Mouse (Mus musculus) adipocyte (in vitro differentiated cells): ENCODE results near the gene Nsf.

Experiments
- DNase-seq: peaks from one replicate; pipeline ENCODE4 v3.0.0-alpha.2; 2016; ENCODE audit warnings: low spot score

The Nsf gene

GRCm38 (mm10) chr11:103838955-103839354 is 114.9 kb downstream of the Nsf start:
- DNase-seq: no peak

GRCm38 (mm10) chr11:103832331-103832730 is 121.5 kb downstream of the Nsf start:
- DNase-seq: no peak

- no peak for DNase-seq
Measured at GRCm38 (mm10) chr11:103831766-103832165, 122.1 kb downstream of the Nsf start.

- no peak for DNase-seq
Measured at GRCm38 (mm10) chr11:103830476-103830875, 123.4 kb downstream of the Nsf start.

- no peak for DNase-seq
Measured at GRCm38 (mm10) chr11:103829956-103830355, 123.9 kb downstream of the Nsf start.

GRCm38 (mm10) chr11:103828866-103829265 is 125.0 kb downstream of the Nsf start:
- no peak for DNase-seq

GRCm38 (mm10) chr11:103827201-103827600 is 126.7 kb downstream of the Nsf start:
- no peak for DNase-seq

GRCm38 (mm10) chr11:103816719-103817118 is 137.1 kb downstream of the Nsf start:
- no peak for DNase-seq

- DNase-seq: no peak
Measured at GRCm38 (mm10) chr11:103815986-103816385, 137.9 kb downstream of the Nsf start.

GRCm38 (mm10) chr11:103814808-103815207 is 139.0 kb downstream of the Nsf start:
- DNase-seq: no peak

- no peak for DNase-seq
Measured at GRCm38 (mm10) chr11:103811246-103811645, 142.6 kb downstream of the Nsf start.

GRCm38 (mm10) chr11:103810631-103811030 is 143.2 kb downstream of the Nsf start:
- DNase-seq: no peak

- DNase-seq: no peak
Measured at GRCm38 (mm10) chr11:103809611-103810598, 144.0 kb downstream of the Nsf start.

GRCm38 (mm10) chr11:103808771-103809610 is 144.9 kb downstream of the Nsf start:
- DNase-seq: no peak

- no peak for DNase-seq
Measured at GRCm38 (mm10) chr11:103807966-103808365, 145.9 kb downstream of the Nsf start.

GRCm38 (mm10) chr11:103804804-103805203 is 149.1 kb downstream of the Nsf start:
- no peak for DNase-seq

- no peak for DNase-seq
Measured at GRCm38 (mm10) chr11:103804126-103804525, 149.7 kb downstream of the Nsf start.

GRCm38 (mm10) chr11:103801128-103801527 is 152.7 kb downstream of the Nsf start:
- no peak for DNase-seq

GRCm38 (mm10) chr11:103789951-103790350 is 163.9 kb downstream of the Nsf start:
- DNase-seq: peak; percentile 13

- DNase-seq: no peak
Measured at GRCm38 (mm10) chr11:103780152-103780551, 173.7 kb downstream of the Nsf start.

GRCm38 (mm10) chr11:103774228-103774530 is 179.7 kb downstream of the Nsf start:
- DNase-seq: no peak

- DNase-seq: no peak
Measured at GRCm38 (mm10) chr11:103773387-103774227, 180.2 kb downstream of the Nsf start, which contains the start of gene Wnt3. Wnt3 (plus strand) TSS chr11:103774150.
